Mouse (Mus musculus): ENCODE data around the gene Ndufaf1.

The Ndufaf1 gene

GRCm38 (mm10) chr2:119618199-119618982 lies 44.2 kb downstream of the Ndufaf1 start, which contains the start of the genes Nusap1 and Oip5:
Gene Nusap1, plus strand, starts transcription at chr2:119618298.
Gene Oip5, minus strand, starts transcription at chr2:119618469.
- DNase-seq (ENCODE audit: low read depth, low spot score): peak; percentile 99

GRCm38 (mm10) chr2:119617841-119618198 lies 44.8 kb downstream of the Ndufaf1 start:
- no peak for DNase-seq (ENCODE audit: low read depth, low spot score)

DNA sequence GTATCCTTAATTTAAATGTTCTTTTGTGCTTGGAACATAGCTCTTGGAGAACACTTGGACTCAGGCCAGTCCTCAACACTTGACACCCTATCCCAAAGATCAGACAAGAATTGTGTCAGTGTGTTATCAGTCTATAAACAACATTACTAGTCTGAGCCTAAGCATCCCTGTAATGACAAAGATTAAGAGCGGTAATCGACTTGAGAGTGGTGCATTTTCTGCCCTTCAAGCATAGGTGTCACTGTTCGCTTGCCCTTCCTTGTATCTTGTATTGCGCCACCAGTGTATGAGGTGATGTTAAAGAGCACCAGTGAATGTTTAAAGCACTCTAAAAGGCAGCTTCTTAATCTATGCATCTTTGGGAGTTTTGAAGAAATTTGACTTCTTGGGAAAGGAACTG lies 55.6 kb downstream of the Ndufaf1 start:
- DNase-seq (ENCODE audit: low read depth, low spot score): no peak
